Mouse (Mus musculus) testis, adult 2 months (tissue): ENCODE data around the gene Scamp4. TPM values are rescaled to one million over a fixed set of nuclear protein-coding genes. Genes with fewer than 3 reads are reported as not detected.

Experiments
- H3K27ac ChIP-seq: fragments of 200-500 bp; 2 replicates; pipeline ENCODE4 v1.5.1; 2012; ENCODE audit warnings: low read depth, low read length; ENCODE audit not compliant: control insufficient read depth, insufficient read depth
- H3K27me3 ChIP-seq: fragments of 200-500 bp; 2 replicates; pipeline ENCODE4 v1.6.1; 2012; ENCODE audit warnings: mild to moderate bottlenecking, low read length, moderate library complexity; ENCODE audit not compliant: control insufficient read depth, insufficient read depth
- H3K36me3 ChIP-seq: fragments of 200-500 bp; 2 replicates; pipeline ENCODE4 v1.6.1; 2012; ENCODE audit warnings: mild to moderate bottlenecking, low read length; ENCODE audit not compliant: control insufficient read depth, insufficient read depth
- H3K4me1 ChIP-seq: fragments of 200-500 bp; 2 replicates; pipeline ENCODE4 v1.6.1; 2012; ENCODE audit warnings: low read length; ENCODE audit not compliant: control insufficient read depth, insufficient read depth
- H3K4me3 ChIP-seq: fragments of 200-500 bp; 2 replicates; pipeline ENCODE4 v1.5.1; 2012; ENCODE audit warnings: low read depth, mild to moderate bottlenecking, low read length, moderate library complexity, mixed read lengths; ENCODE audit not compliant: control insufficient read depth
- CTCF ChIP-seq: fragments of 200-500 bp; IDR thresholded peaks from 2 replicates; pipeline ENCODE4 v1.5.1; 2012; ENCODE audit warnings: low read depth, mild to moderate bottlenecking, inconsistent platforms, low read length, moderate library complexity; ENCODE audit not compliant: control insufficient read depth, insufficient read depth, insufficient replicate concordance
- POLR2A ChIP-seq: fragments of 200-500 bp; IDR thresholded peaks from 2 replicates; pipeline ENCODE4 v1.6.1; 2012; ENCODE audit warnings: low read depth, mild to moderate bottlenecking, inconsistent platforms, low read length, moderate library complexity; ENCODE audit not compliant: control insufficient read depth
- polyA plus RNA-seq: library from polyadenylated mRNA; depleted of rRNA; stranded (reverse); fragments of >200 nt; gene quantifications from 2 replicates; pipeline ENCODE4 v1.2.3, GENCODE M21; 2012

The Scamp4 gene
- polyA plus RNA-seq, 1 experiment: 61.6 TPM

GRCm38 (mm10) chr10:80606737-80607350 lies 4.2 kb downstream of the Scamp4 start:
- H3K27ac ChIP-seq: no peak overlapping the region
- TF ChIP-seq CTCF (no peak), POLR2A (no peak)
- no peaks in the 10 kb centered on the region for H3K27me3 ChIP-seq
- H3K4me1 ChIP-seq: peaks cover 12% of the 10 kb centered on the region
- no peaks in the 10 kb centered on the region; the same call in 1 of the 2 replicates for H3K36me3 ChIP-seq
- H3K4me3 ChIP-seq: no peak overlapping the region

- no peak overlapping the region for H3K4me3 ChIP-seq
- no peak for TF ChIP-seq POLR2A
- TF ChIP-seq CTCF: no peak
- H3K36me3 ChIP-seq: no peaks in the 10 kb centered on the region; the same call in 1 of the 2 replicates
- peaks cover 10% of the 10 kb centered on the region for H3K4me1 ChIP-seq
- no peak overlapping the region for H3K27ac ChIP-seq
- H3K27me3 ChIP-seq: no peaks in the 10 kb centered on the region
These were observed 5.8 kb downstream of the Scamp4 start for GRCm38 (mm10) chr10:80608435-80608834.

- Histone ChIP-seq H3K4me1 (peaks cover 2% of the 10 kb centered on the region), H3K27ac (no peak overlapping the region), H3K4me3 (no peak overlapping the region), H3K27me3 (no peaks in the 10 kb centered on the region), H3K36me3 (no peaks in the 10 kb centered on the region; the same call in 1 of the 2 replicates)
- TF ChIP-seq POLR2A: no peak
- TF ChIP-seq CTCF: no peak
These were observed 6.7 kb downstream of the Scamp4 start for GRCm38 (mm10) chr10:80609269-80609924.

- no peak for TF ChIP-seq CTCF
- no peak for TF ChIP-seq POLR2A
- no peaks in the 10 kb centered on the region for H3K4me1 ChIP-seq
- H3K27ac ChIP-seq: no peak overlapping the region
- H3K36me3 ChIP-seq: no peaks in the 10 kb centered on the region; the same call in 1 of the 2 replicates
- no peak overlapping the region for H3K4me3 ChIP-seq
- no peaks in the 10 kb centered on the region for H3K27me3 ChIP-seq
These were observed 7.6 kb downstream of the Scamp4 start for GRCm38 (mm10) chr10:80610116-80610785.

GRCm38 (mm10) chr10:80611024-80611423 lies 8.4 kb downstream of the Scamp4 start:
- TF ChIP-seq POLR2A (no peak), CTCF (peak; percentile 59; the same call in 1 of the 2 replicates)

GRCm38 (mm10) chr10:80611905-80612304 lies 9.2 kb downstream of the Scamp4 start:
- Histone ChIP-seq H3K27me3 (no peaks in the 10 kb centered on the region), H3K4me3 (no peak overlapping the region), H3K36me3 (no peaks in the 10 kb centered on the region; the same call in 1 of the 2 replicates), H3K27ac (no peak overlapping the region), H3K4me1 (no peaks in the 10 kb centered on the region)
- TF ChIP-seq CTCF: no peak
- no peak for TF ChIP-seq POLR2A

More at GRCm38 (mm10) chr10:80611024-80611423, 8.4 kb downstream of the Scamp4 start:
- Histone ChIP-seq H3K4me1 (no peaks in the 10 kb centered on the region), H3K27ac (no peak overlapping the region), H3K27me3 (no peaks in the 10 kb centered on the region), H3K4me3 (no peak overlapping the region), H3K36me3 (no peaks in the 10 kb centered on the region; the same call in 1 of the 2 replicates)

- TF ChIP-seq CTCF: no peak
- TF ChIP-seq POLR2A: no peak
- Histone ChIP-seq H3K4me1 (no peaks in the 10 kb centered on the region), H3K4me3 (no peak overlapping the region), H3K36me3 (no peaks in the 10 kb centered on the region; the same call in 1 of the 2 replicates), H3K27ac (no peak overlapping the region), H3K27me3 (no peaks in the 10 kb centered on the region)
These were observed 11.1 kb downstream of the Scamp4 start for GRCm38 (mm10) chr10:80613821-80614220.

GRCm38 (mm10) chr10:80614351-80614750 lies 11.7 kb downstream of the Scamp4 start:
- H3K27ac ChIP-seq: no peak overlapping the region
- no peaks in the 10 kb centered on the region for H3K36me3 ChIP-seq
- no peak for TF ChIP-seq POLR2A
- TF ChIP-seq CTCF: no peak
- no peaks in the 10 kb centered on the region for H3K4me1 ChIP-seq
- no peaks in the 10 kb centered on the region for H3K27me3 ChIP-seq
- no peak overlapping the region for H3K4me3 ChIP-seq
